ENCODE assay signal across 8 mouse cellular contexts in the genomic region with DNA sequence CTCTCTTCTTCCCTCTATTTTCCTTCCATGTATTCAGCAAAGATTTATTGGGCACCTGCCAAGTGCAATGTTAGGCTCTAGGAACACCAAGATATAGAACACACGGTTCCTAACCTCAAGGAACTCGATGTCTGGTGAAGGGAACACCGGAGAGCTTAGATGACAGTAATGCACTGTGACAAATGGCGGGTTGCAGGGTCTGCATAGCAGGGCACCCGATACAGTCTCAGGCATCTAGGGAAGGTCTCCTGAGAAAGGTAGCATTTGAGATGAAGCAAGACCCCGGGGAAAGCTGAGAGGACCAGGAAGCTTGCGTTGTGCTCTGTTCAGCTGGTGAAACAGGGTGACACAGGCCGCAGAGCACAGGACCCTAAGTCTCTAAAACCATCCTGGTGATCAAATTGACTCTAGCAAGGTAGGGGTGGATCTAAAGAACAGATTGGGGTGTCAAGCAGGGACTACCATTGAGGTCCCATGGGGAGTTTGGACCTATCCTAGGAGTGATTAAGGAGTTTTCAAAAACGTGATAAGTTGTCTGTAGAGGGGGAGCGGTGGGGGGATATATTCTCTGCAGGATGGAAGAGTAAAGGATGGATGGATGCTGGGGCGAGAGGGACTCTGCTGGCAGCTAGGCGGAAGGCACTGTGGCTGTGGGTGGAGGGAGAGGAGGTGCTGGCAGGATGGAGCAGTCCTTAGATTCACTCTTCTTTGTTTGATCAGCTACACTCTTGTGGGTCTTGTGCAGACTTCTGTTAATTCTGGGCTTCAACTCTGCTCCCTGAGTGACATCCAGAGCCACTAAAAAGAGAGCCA. TPM values are rescaled to one million over a fixed set of nuclear protein-coding genes. Genes with fewer than 3 reads are reported as not detected.
DNase-seq lines count a peak whose midpoint lies in the region; ATAC-seq and TF ChIP-seq lines count a peak whose summit lies in the region.

No protein-coding gene starts in this region.

- peak overlapping the region; percentile 51; the same call in 1 of the 2 replicates for H3K4me2 ChIP-seq in embryonic facial prominence, embryonic 11.5 days (ENCODE audit: low read depth, low read length)
- peak overlapping the region; percentile 65 for H3K4me2 ChIP-seq in heart, postnatal 0 days (ENCODE audit: low read depth, low read length)
- peak overlapping the region; percentile 87 for H3K4me2 ChIP-seq in liver, embryonic 11.5 days

- peak; percentile 2 to 39 for DNase-seq in layer of hippocampus, adult 18-20 months (ENCODE audit: low spot score in 2 of 2)
- no peak for DNase-seq in layer of hippocampus, postnatal 14 days (ENCODE audit: low spot score in 2 of 2)
- DNase-seq in embryonic facial prominence, embryonic 11.5 days (ENCODE audit: low spot score): no peak
- peak; percentile 23 for DNase-seq in heart, postnatal 0 days (ENCODE audit: low spot score)
- DNase-seq in liver, embryonic 11.5 days (ENCODE audit: low spot score): peak; percentile 27
- DNase-seq in cerebellum, postnatal 4 days (ENCODE audit: low spot score in 2 of 2): no peak
- no peak for DNase-seq in frontal cortex, postnatal 25 days (ENCODE audit: low spot score in 2 of 2)
- DNase-seq in adrenal gland, postnatal 14 days: no peak

- H3K36me3 ChIP-seq in embryonic facial prominence, embryonic 11.5 days (replicated peaks; ENCODE audit: control insufficient read depth, insufficient read depth, low read depth, low read length): no peaks in the 10 kb centered on the region
- 0 out of 2 replicates have a peak, but pooled peaks cover 1% of the 10 kb centered on the region for H3K36me3 ChIP-seq in heart, postnatal 0 days (replicated peaks; ENCODE audit: control insufficient read depth, insufficient read depth, low read length)
- H3K36me3 ChIP-seq in liver, embryonic 11.5 days (ENCODE audit: control insufficient read depth, insufficient read depth, low read length): no peaks in the 10 kb centered on the region

- WGBS in embryonic facial prominence, embryonic 11.5 days: 33% methylated on average over 12 of the region's 12 CpGs
- 62% methylated on average over 12 of the region's 12 CpGs for WGBS in heart, postnatal 0 days
- 49% methylated on average over 12 of the region's 12 CpGs for WGBS in liver, embryonic 11.5 days

- no peak overlapping the region for H3K27ac ChIP-seq in embryonic facial prominence, embryonic 11.5 days (replicated peaks; ENCODE audit: low read depth, low read length)
- H3K27ac ChIP-seq in heart, postnatal 0 days (ENCODE audit: low read depth): peak overlapping the region; percentile 63; the same call in 1 of the 2 replicates
- no peak overlapping the region for H3K27ac ChIP-seq in liver, embryonic 11.5 days (ENCODE audit: low read depth, low read length)

- no peak for TF ChIP-seq EP300 in heart, postnatal 0 days (IDR thresholded peaks at IDR 0.05; ENCODE audit: low read depth)

- H3K4me1 ChIP-seq in embryonic facial prominence, embryonic 11.5 days (ENCODE audit: control insufficient read depth, insufficient read depth, low read length): peaks cover 12% of the 10 kb centered on the region
- H3K4me1 ChIP-seq in heart, postnatal 0 days (ENCODE audit: control insufficient read depth, insufficient read depth): peaks cover 24% of the 10 kb centered on the region
- H3K4me1 ChIP-seq in liver, embryonic 11.5 days (replicated peaks; ENCODE audit: control insufficient read depth, insufficient read depth, low read length): peaks cover 13% of the 10 kb centered on the region

- H3K9me3 ChIP-seq in embryonic facial prominence, embryonic 11.5 days (replicated peaks; ENCODE audit: control insufficient read depth, low read length): peaks cover 3% of the 10 kb centered on the region; the same call in 1 of the 2 replicates
- 0 out of 2 replicates have a peak, but pooled peaks cover 6% of the 10 kb centered on the region for H3K9me3 ChIP-seq in heart, postnatal 0 days (replicated peaks; ENCODE audit: control insufficient read depth, low read length)
- no peaks in the 10 kb centered on the region; the same call in 1 of the 2 replicates for H3K9me3 ChIP-seq in liver, embryonic 11.5 days (ENCODE audit: control insufficient read depth, low read length)

- no peak for ATAC-seq in embryonic facial prominence, embryonic 11.5 days (replicated peaks; ENCODE audit: insufficient number of reproducible peaks, low FRiP score, low TSS enrichment, low read depth)
- no peak for ATAC-seq in heart, postnatal 0 days (ENCODE audit: insufficient read depth, low read depth)
- no peak for ATAC-seq in liver, embryonic 11.5 days (replicated peaks; ENCODE audit: low FRiP score)

- TF ChIP-seq CTCF in heart, postnatal 0 days (IDR thresholded peaks at IDR 0.05; ENCODE audit: low read depth): no peak

- H3K9ac ChIP-seq in embryonic facial prominence, embryonic 11.5 days (replicated peaks; ENCODE audit: low read length): no peak overlapping the region
- H3K9ac ChIP-seq in heart, postnatal 0 days (replicated peaks; ENCODE audit: low read depth, low read length): 0 out of 2 replicates have a peak overlapping the region, but pooled peaks have one; percentile 58
- H3K9ac ChIP-seq in liver, embryonic 11.5 days (ENCODE audit: low read depth, low read length): no peak overlapping the region

- no peak overlapping the region for H3K4me3 ChIP-seq in embryonic facial prominence, embryonic 11.5 days (ENCODE audit: low read depth, low read length)
- H3K4me3 ChIP-seq in heart, postnatal 0 days (ENCODE audit: low read depth, low read length): peak overlapping the region; percentile 39
- no peak overlapping the region; the same call in 1 of the 2 replicates for H3K4me3 ChIP-seq in liver, embryonic 11.5 days (ENCODE audit: low read depth, low read length)

- no peaks in the 10 kb centered on the region for H3K27me3 ChIP-seq in embryonic facial prominence, embryonic 11.5 days (ENCODE audit: control insufficient read depth, insufficient read depth, low read length)
- no peaks in the 10 kb centered on the region for H3K27me3 ChIP-seq in heart, postnatal 0 days (ENCODE audit: control insufficient read depth, insufficient read depth, low read length)
- H3K27me3 ChIP-seq in liver, embryonic 11.5 days (replicated peaks; ENCODE audit: control insufficient read depth, insufficient read depth, low read length): peaks cover 10% of the 10 kb centered on the region

RNA-seq across cellular contexts. Expression of gene Nnmt, which starts 43.5 kb away (rescaled TPM):
- 1 to 10 TPM; 2.3 to 2.7 TPM for total RNA-seq in layer of hippocampus, adult 18-20 months (2021)
- 1 to 10 TPM; 2.7 to 4.1 TPM for total RNA-seq in layer of hippocampus, postnatal 14 days (2021)
- polyA plus RNA-seq in embryonic facial prominence, embryonic 11.5 days (2014; fragmentation: Nextera tagmentation; extraction: Ambion mirVana): 2.0 and 2.8 TPM in 2 replicates
- 2.1 and 7.5 TPM in 2 replicates for total RNA-seq in heart, postnatal 0 days (2014; rRNA removed; ENCODE audit: low replicate concordance)
- 12.0 and 12.4 TPM in 2 replicates for polyA plus RNA-seq in heart, postnatal 0 days (2015; fragmentation: Nextera tagmentation; extraction: Ambion mirVana)
- polyA plus RNA-seq in liver, embryonic 11.5 days (2014; fragmentation: Nextera tagmentation; extraction: Ambion mirVana): 1.3 and 1.8 TPM in 2 replicates
- total RNA-seq in adrenal gland, postnatal 14 days (2021): 14.4 and 20.7 TPM in 2 replicates

Comparison
In these comparisons a context has a peak if more than half of its experiments do, and no peak if none do; other contexts are left out.
1. DNase-seq: peak in layer of hippocampus, adult 18-20 months (2 of 2), heart, postnatal 0 days (single experiment) and liver, embryonic 11.5 days (single experiment); none in layer of hippocampus, postnatal 14 days (0 of 2), embryonic facial prominence, embryonic 11.5 days (single experiment), cerebellum, postnatal 4 days (0 of 2), frontal cortex, postnatal 25 days (0 of 2) and adrenal gland, postnatal 14 days (single experiment).
2. Peak in every context shown above with its lines, with median percentiles within 50 percentile points of each other: H3K4me2 ChIP-seq.